Mouse (Mus musculus) bone marrow macrophage, adult 2 months (primary cell): ENCODE data around the gene Nek11.

Experiments used
- CTCF ChIP-seq: IDR thresholded peaks from 2 replicates; pipeline ENCODE4 v1.5.1; 2012; ENCODE audit warnings: low read depth, mild to moderate bottlenecking, low read length, moderate library complexity
- POLR2A ChIP-seq: IDR thresholded peaks from 2 replicates; pipeline ENCODE4 v1.6.1; 2012; ENCODE audit warnings: mild to moderate bottlenecking, low read depth, low read length, borderline replicate concordance

GRCm38 (mm10) chr9:105272241-105272640, 123.1 kb downstream of the Nek11 start:
- TF ChIP-seq POLR2A (no peak), CTCF (no peak)
